Mouse (Mus musculus) MEL (cell line): Measurements from ENCODE around the gene Dgke.

Experiments used
- CHD2 ChIP-seq: IDR thresholded peaks from 2 replicates; pipeline ENCODE4 v1.6.1; 2011; ENCODE audit warnings: low read length, improper control_type of control experiment
- CTCF ChIP-seq, 3 experiments: IDR thresholded peaks in 2 of 3; conservative IDR thresholded peaks in 1 of 3; 2 replicates each; pipeline ENCODE4 v1.5.1; 2011 to 2012; ENCODE audit warnings: low read length in 3 of 3, low read depth in 2 of 3, mild to moderate bottlenecking in 2 of 3, improper control_type of control experiment in 1 of 3, inconsistent platforms in 1 of 3, mixed read lengths in 1 of 3, moderate library complexity in 1 of 3; ENCODE audit not compliant: control insufficient read depth in 1 of 3, insufficient read depth in 1 of 3, poor library complexity in 1 of 3, severe bottlenecking in 1 of 3
- EP300 ChIP-seq, 2 experiments: IDR thresholded peaks; 2 replicates each; pipeline ENCODE4 v1.6.1; 2011; ENCODE audit warnings: improper control_type of control experiment in 2 of 2, low read length in 2 of 2, low read depth in 1 of 2, mild to moderate bottlenecking in 1 of 2
- GATA1 ChIP-seq: IDR thresholded peaks from 2 replicates; pipeline ENCODE4 v1.6.1; 2011; ENCODE audit warnings: low read depth, low read length, improper control_type of control experiment
- JUND ChIP-seq: IDR thresholded peaks from 2 replicates; pipeline ENCODE4 v1.6.1; 2011; ENCODE audit warnings: low read depth, mild to moderate bottlenecking, improper control_type of control experiment, low read length
- KAT2A ChIP-seq: conservative IDR thresholded peaks from 2 replicates; pipeline ENCODE4 v1.6.1; 2012; ENCODE audit warnings: low read depth, low read length, improper control_type of control experiment, inconsistent platforms
- MXI1 ChIP-seq: IDR thresholded peaks from 2 replicates; pipeline ENCODE4 v1.6.1; 2011; ENCODE audit warnings: mild to moderate bottlenecking, low read depth, low read length, improper control_type of control experiment
- POLR2A ChIP-seq, 2 experiments: IDR thresholded peaks; 2 replicates each; pipeline ENCODE4 v1.6.1; 2011 to 2012; ENCODE audit warnings: low read length in 2 of 2, mild to moderate bottlenecking in 2 of 2, control low read depth in 1 of 2, improper control_type of control experiment in 1 of 2, low read depth in 1 of 2, moderate library complexity in 1 of 2; ENCODE audit not compliant: control insufficient read depth in 1 of 2, insufficient read depth in 1 of 2, poor library complexity in 1 of 2
- RAD21 ChIP-seq: IDR thresholded peaks from 2 replicates; pipeline ENCODE4 v1.6.1; 2011; ENCODE audit warnings: mild to moderate bottlenecking, low read depth, low read length, improper control_type of control experiment
- RCOR1 ChIP-seq: IDR thresholded peaks from 2 replicates; pipeline ENCODE4 v1.6.1; 2012; ENCODE audit warnings: low read depth, mild to moderate bottlenecking, inconsistent platforms, low read length, improper control_type of control experiment
- TBP ChIP-seq: IDR thresholded peaks from 2 replicates; pipeline ENCODE4 v1.8.0; 2011; ENCODE audit warnings: low read depth, low read length, improper control_type of control experiment
- USF1 ChIP-seq: IDR thresholded peaks from 2 replicates; pipeline ENCODE4 v1.6.1; 2014; ENCODE audit warnings: low read depth, mild to moderate bottlenecking, inconsistent platforms, low read length, improper control_type of control experiment, moderate library complexity
- USF2 ChIP-seq, 2 experiments: IDR thresholded peaks; 2 replicates each; pipeline ENCODE4 v1.6.1; 2011 to 2012; ENCODE audit warnings: improper control_type of control experiment in 2 of 2, low read length in 2 of 2, borderline replicate concordance in 1 of 2, inconsistent platforms in 1 of 2, low read depth in 1 of 2, mild to moderate bottlenecking in 1 of 2; ENCODE audit not compliant: insufficient read depth in 1 of 2

- TF ChIP-seq RCOR1 (no peak), JUND (no peak), CHD2 (no peak), CTCF (IDR thresholded peaks at IDR 0.05 in 2 of 3, conservative IDR thresholded peaks at IDR 0.05 in 1 of 3; ENCODE audit: control insufficient read depth in 1 of 3, insufficient read depth in 1 of 3, low read depth in 2 of 3, low read length in 3 of 3, poor library complexity in 1 of 3, severe bottlenecking in 1 of 3) (peak; percentile 49 to 56 (median 55)), USF2 (IDR thresholded peaks at IDR 0.05; ENCODE audit: borderline replicate concordance in 1 of 2, insufficient read depth in 1 of 2, low read depth in 1 of 2, low read length in 2 of 2) (no peak), POLR2A (IDR thresholded peaks at IDR 0.05; ENCODE audit: control insufficient read depth in 1 of 2, insufficient read depth in 1 of 2, low read depth in 1 of 2, low read length in 2 of 2, poor library complexity in 1 of 2) (no peak), GATA1 (no peak), TBP (no peak), EP300 (IDR thresholded peaks at IDR 0.05; ENCODE audit: low read depth in 1 of 2, low read length in 2 of 2) (no peak), KAT2A (no peak), MXI1 (no peak), USF1 (no peak), RAD21 (peak; percentile 39)
These were observed 22.1 kb upstream of the Dgke start for GRCm38 (mm10) chr11:89088754-89089153.
